Mouse (Mus musculus) ES-Bruce4 (cell line): ENCODE data around the gene Ttc28.

Experiments
- CTCF ChIP-seq: IDR thresholded peaks from one replicate; pipeline ENCODE4 v1.8.1; 2011; ENCODE audit warnings: low read depth, low read length
- EP300 ChIP-seq: IDR thresholded peaks from 2 replicates; pipeline ENCODE4 v1.6.1; 2011; ENCODE audit warnings: low read depth, low read length; ENCODE audit not compliant: insufficient read depth
- POLR2A ChIP-seq: IDR thresholded peaks from one replicate; pipeline ENCODE4 v1.8.1; 2011; ENCODE audit warnings: low read length; ENCODE audit not compliant: insufficient read depth

DNA sequence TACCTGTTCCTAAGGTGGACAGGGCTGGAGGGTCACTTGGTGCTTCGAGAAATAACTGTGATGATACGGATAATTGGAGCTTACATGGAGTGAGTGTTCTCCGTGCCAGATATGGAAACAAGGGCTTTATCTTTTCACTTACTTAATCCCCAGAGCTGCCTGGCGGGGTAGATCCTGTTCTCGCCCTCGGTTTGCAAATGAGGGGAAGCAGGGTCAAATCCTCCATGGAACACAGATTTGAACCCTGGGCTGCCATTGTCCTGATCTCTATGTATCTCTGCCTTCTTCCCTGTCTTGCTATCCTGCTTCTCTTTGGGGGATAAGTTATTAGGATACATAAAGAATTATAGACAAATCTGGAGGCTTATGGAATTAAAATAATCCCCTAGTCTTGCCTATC, 257.7 kb downstream of the Ttc28 start:
- no peak for TF ChIP-seq CTCF
- no peak for TF ChIP-seq POLR2A
- TF ChIP-seq EP300, result no peak
